Mouse (Mus musculus): ENCODE measurements around the gene Vps45. TPM values are rescaled to one million over a fixed set of nuclear protein-coding genes. Genes with fewer than 3 reads are reported as not detected.
A peak's percentile ranks its signal among the peaks of the same experiment; 100 is the strongest.

Gene Vps45
- total RNA-seq (2014; rRNA removed; ENCODE audit: low replicate concordance), result 10.5 and 17.3 TPM in 2 replicates
- 42.9 and 49.4 TPM in 2 replicates for polyA plus RNA-seq (2015; fragmentation: Nextera tagmentation; extraction: Ambion mirVana)

GRCm38 (mm10) chr3:96058231-96058896, at the start of gene Vps45:
TSS of gene Vps45 (minus strand) at chr3:96058466.
- no peak for TF ChIP-seq CTCF (IDR thresholded peaks at IDR 0.05; ENCODE audit: low read depth)
- no peak for TF ChIP-seq EP300 (IDR thresholded peaks at IDR 0.05; ENCODE audit: low read depth)
- WGBS, result 2% methylated on average over 18 of the region's 18 CpGs
- peak within 1 kb of the TSS; percentile 82 for H3K4me2 ChIP-seq (ENCODE audit: low read depth, low read length)
- peak within 1 kb of the TSS; percentile 74 for H3K27ac ChIP-seq (ENCODE audit: low read depth)
- H3K27me3 ChIP-seq (ENCODE audit: control insufficient read depth, insufficient read depth, low read length), result no peaks in the 10 kb centered on the region
- peak within 1 kb of the TSS; percentile 60 for H3K9ac ChIP-seq (replicated peaks; ENCODE audit: low read depth, low read length)
- H3K9me3 ChIP-seq (replicated peaks; ENCODE audit: control insufficient read depth, low read length), result no peaks in the 10 kb centered on the region
- peak within 1 kb of the TSS; percentile 72 for H3K4me3 ChIP-seq (ENCODE audit: low read depth, low read length)
- H3K36me3 ChIP-seq (replicated peaks; ENCODE audit: control insufficient read depth, insufficient read depth, low read length), result no peaks in the 10 kb centered on the region; the same call in 1 of the 2 replicates
- peak; percentile 76 for ATAC-seq (ENCODE audit: insufficient read depth, low read depth)
- H3K4me1 ChIP-seq (ENCODE audit: control insufficient read depth, insufficient read depth), result peaks cover 10% of the 10 kb centered on the region; the same call in 1 of the 2 replicates
- peak; percentile 33 for DNase-seq (ENCODE audit: low spot score)

- no peaks in the 10 kb centered on the region for H3K9me3 ChIP-seq (replicated peaks; ENCODE audit: control insufficient read depth, low read length)
- no peaks in the 10 kb centered on the region for H3K27me3 ChIP-seq (ENCODE audit: control insufficient read depth, insufficient read depth, low read length)
- peak overlapping the region; percentile 4; the same call in 1 of the 2 replicates for H3K9ac ChIP-seq (replicated peaks; ENCODE audit: low read depth, low read length)
- DNase-seq (ENCODE audit: low spot score) (no peak), ATAC-seq (ENCODE audit: insufficient read depth, low read depth) (no peak)
- H3K27ac ChIP-seq (ENCODE audit: low read depth), result no peak overlapping the region
- 78% methylated on average over 4 of the region's 4 CpGs for WGBS
- H3K4me1 ChIP-seq (ENCODE audit: control insufficient read depth, insufficient read depth), result peaks cover 6% of the 10 kb centered on the region; the same call in 1 of the 2 replicates
- H3K36me3 ChIP-seq (replicated peaks; ENCODE audit: control insufficient read depth, insufficient read depth, low read length), result no peaks in the 10 kb centered on the region; the same call in 1 of the 2 replicates
- no peak overlapping the region for H3K4me3 ChIP-seq (ENCODE audit: low read depth, low read length)
- TF ChIP-seq CTCF (IDR thresholded peaks at IDR 0.05; ENCODE audit: low read depth) (no peak), EP300 (IDR thresholded peaks at IDR 0.05; ENCODE audit: low read depth) (no peak)
- peak overlapping the region; percentile 85 for H3K4me2 ChIP-seq (ENCODE audit: low read depth, low read length)
These were observed 47.9 kb upstream of the Vps45 start for GRCm38 (mm10) chr3:96106151-96106550.

- H3K27ac ChIP-seq (ENCODE audit: low read depth), result peak overlapping the region; percentile 94
- DNase-seq (ENCODE audit: low spot score) (no peak), ATAC-seq (ENCODE audit: insufficient read depth, low read depth) (no peak)
- no peaks in the 10 kb centered on the region for H3K27me3 ChIP-seq (ENCODE audit: control insufficient read depth, insufficient read depth, low read length)
- peak overlapping the region; percentile 90 for H3K9ac ChIP-seq (replicated peaks; ENCODE audit: low read depth, low read length)
- 4% methylated on average over 10 of the region's 10 CpGs for WGBS
- H3K36me3 ChIP-seq (replicated peaks; ENCODE audit: control insufficient read depth, insufficient read depth, low read length), result no peaks in the 10 kb centered on the region; the same call in 1 of the 2 replicates
- H3K4me3 ChIP-seq (ENCODE audit: low read depth, low read length), result peak overlapping the region; percentile 93
- TF ChIP-seq CTCF (IDR thresholded peaks at IDR 0.05; ENCODE audit: low read depth) (no peak), EP300 (IDR thresholded peaks at IDR 0.05; ENCODE audit: low read depth) (no peak)
- peak overlapping the region; percentile 85 for H3K4me2 ChIP-seq (ENCODE audit: low read depth, low read length)
- H3K4me1 ChIP-seq (ENCODE audit: control insufficient read depth, insufficient read depth), result peaks cover 6% of the 10 kb centered on the region; the same call in 1 of the 2 replicates
- H3K9me3 ChIP-seq (replicated peaks; ENCODE audit: control insufficient read depth, low read length), result no peaks in the 10 kb centered on the region
These were observed 47.0 kb upstream of the Vps45 start for GRCm38 (mm10) chr3:96105232-96105747.

GRCm38 (mm10) chr3:96104261-96105065, 46.2 kb upstream of the Vps45 start, which contains the start of gene Otud7b:
TSS of gene Otud7b (plus strand) at chr3:96104527.
- Histone ChIP-seq H3K9me3 (replicated peaks; ENCODE audit: control insufficient read depth, low read length) (no peaks in the 10 kb centered on the region), H3K27ac (ENCODE audit: low read depth) (peak within 1 kb of the TSS; percentile 94), H3K36me3 (replicated peaks; ENCODE audit: control insufficient read depth, insufficient read depth, low read length) (no peaks in the 10 kb centered on the region; the same call in 1 of the 2 replicates), H3K4me2 (ENCODE audit: low read depth, low read length) (peak within 1 kb of the TSS; percentile 85), H3K4me1 (ENCODE audit: control insufficient read depth, insufficient read depth) (peaks cover 6% of the 10 kb centered on the region; the same call in 1 of the 2 replicates), H3K27me3 (ENCODE audit: control insufficient read depth, insufficient read depth, low read length) (no peaks in the 10 kb centered on the region), H3K9ac (replicated peaks; ENCODE audit: low read depth, low read length) (peak within 1 kb of the TSS; percentile 90), H3K4me3 (ENCODE audit: low read depth, low read length) (peak within 1 kb of the TSS; percentile 93)
- TF ChIP-seq EP300 (IDR thresholded peaks at IDR 0.05; ENCODE audit: low read depth) (no peak), CTCF (IDR thresholded peaks at IDR 0.05; ENCODE audit: low read depth) (no peak)
- WGBS, result under 1% methylated on average over 70 of the region's 84 CpGs
- peak; percentile 92 for ATAC-seq (ENCODE audit: insufficient read depth, low read depth)
- DNase-seq (ENCODE audit: low spot score), result peak; percentile 75

GRCm38 (mm10) chr3:96103901-96104260, 45.6 kb upstream of the Vps45 start:
- peak; percentile 12; the same call in 1 of the 2 replicates for ATAC-seq (ENCODE audit: insufficient read depth, low read depth)
- H3K9ac ChIP-seq (replicated peaks; ENCODE audit: low read depth, low read length), result peak overlapping the region; percentile 90
- no peaks in the 10 kb centered on the region for H3K9me3 ChIP-seq (replicated peaks; ENCODE audit: control insufficient read depth, low read length)
- peak overlapping the region; percentile 94 for H3K27ac ChIP-seq (ENCODE audit: low read depth)
- peak overlapping the region; percentile 93 for H3K4me3 ChIP-seq (ENCODE audit: low read depth, low read length)
- H3K36me3 ChIP-seq (replicated peaks; ENCODE audit: control insufficient read depth, insufficient read depth, low read length), result no peaks in the 10 kb centered on the region; the same call in 1 of the 2 replicates
- no peak for DNase-seq (ENCODE audit: low spot score)
- H3K4me2 ChIP-seq (ENCODE audit: low read depth, low read length), result peak overlapping the region; percentile 85
- WGBS, result 2% methylated on average over 8 of the region's 8 CpGs
- H3K27me3 ChIP-seq (ENCODE audit: control insufficient read depth, insufficient read depth, low read length), result no peaks in the 10 kb centered on the region
- TF ChIP-seq EP300 (IDR thresholded peaks at IDR 0.05; ENCODE audit: low read depth) (no peak), CTCF (IDR thresholded peaks at IDR 0.05; ENCODE audit: low read depth) (no peak)
- peaks cover 6% of the 10 kb centered on the region; the same call in 1 of the 2 replicates for H3K4me1 ChIP-seq (ENCODE audit: control insufficient read depth, insufficient read depth)
